Mouse (Mus musculus): ENCODE measurements around the gene Inhbc. TPM values are rescaled to one million over a fixed set of nuclear protein-coding genes. Genes with fewer than 3 reads are reported as not detected.

Gene Inhbc
- 0.46 and 0.61 TPM in 2 replicates for polyA plus RNA-seq (2015; fragmentation: Nextera tagmentation; extraction: Ambion mirVana)

DNA sequence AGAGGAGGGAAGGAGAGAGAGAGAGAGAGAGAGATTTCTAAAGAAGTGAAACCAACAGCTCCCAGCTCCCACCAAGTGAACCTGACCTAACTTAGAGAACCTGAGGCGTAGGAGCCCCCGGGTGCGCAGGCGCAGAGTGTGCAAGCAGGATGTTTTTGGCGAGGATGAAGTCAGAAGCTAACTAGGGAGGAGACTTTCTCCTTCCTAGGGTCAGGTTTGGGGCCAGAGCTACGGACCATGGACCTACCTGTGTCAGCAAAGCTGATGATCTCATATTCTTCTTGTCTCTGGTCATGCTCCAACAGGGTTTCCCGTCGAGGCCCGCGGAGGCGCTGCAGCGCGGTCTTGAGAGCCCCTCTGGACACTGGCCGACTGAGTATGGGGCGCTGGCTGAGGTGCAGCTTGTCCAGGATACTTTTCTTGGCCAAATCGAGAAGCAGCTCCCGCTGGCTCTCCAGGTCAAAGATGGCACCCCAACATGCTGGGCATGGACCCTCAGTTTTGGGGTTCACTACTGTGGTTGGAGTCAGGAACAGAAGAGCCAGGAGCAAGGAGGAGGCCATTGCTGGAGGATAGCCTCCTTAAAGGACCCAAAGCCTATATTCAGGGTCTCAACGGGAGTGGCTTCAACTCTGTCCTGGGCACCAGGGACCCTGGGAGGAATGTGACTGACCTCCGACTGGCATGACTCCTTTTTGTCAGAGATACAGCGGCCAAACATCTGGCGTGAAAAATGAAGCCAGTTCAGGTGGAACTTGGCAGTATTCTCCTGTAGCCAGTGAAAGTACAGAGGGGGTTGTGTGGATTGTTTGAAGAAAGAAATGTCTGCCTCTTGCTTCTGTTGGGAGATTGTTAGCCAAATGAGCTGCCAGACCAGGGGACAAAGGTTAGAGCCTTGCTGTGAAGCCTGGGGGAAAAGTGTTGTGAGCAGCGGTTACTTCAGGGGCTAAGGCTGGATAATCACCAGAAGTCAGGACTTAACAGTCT, at the start of gene Inhbc:
Gene Inhbc, minus strand, starts transcription at position 598 of the 987 bp plus-strand sequence.

DNA sequence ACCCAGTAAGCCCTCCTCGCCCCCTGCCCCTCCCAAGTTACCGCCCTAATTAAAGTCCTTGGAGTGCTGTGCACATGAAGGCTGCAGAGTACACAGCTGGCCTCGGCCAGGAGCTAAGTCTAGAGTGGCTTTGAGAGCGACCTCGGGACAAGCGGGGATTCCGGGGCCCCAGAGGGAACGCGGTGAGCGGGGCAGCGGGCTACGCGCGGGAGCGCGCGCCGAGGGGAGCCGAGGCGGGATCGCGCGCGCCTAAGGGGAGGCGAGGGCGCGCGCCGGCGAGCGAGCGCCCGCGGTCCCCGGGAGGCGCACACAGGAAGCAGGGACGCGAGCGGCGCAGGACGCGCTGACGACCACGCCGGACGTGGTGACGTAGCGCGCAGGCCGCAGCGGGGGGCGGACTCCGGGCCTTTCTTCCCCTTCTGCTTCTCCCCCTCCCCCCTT, 10.0 kb upstream of the Inhbc start, which contains the start of gene R3hdm2:
Gene R3hdm2, plus strand, starts transcription at position 77 of the 441 bp plus-strand sequence.

DNA sequence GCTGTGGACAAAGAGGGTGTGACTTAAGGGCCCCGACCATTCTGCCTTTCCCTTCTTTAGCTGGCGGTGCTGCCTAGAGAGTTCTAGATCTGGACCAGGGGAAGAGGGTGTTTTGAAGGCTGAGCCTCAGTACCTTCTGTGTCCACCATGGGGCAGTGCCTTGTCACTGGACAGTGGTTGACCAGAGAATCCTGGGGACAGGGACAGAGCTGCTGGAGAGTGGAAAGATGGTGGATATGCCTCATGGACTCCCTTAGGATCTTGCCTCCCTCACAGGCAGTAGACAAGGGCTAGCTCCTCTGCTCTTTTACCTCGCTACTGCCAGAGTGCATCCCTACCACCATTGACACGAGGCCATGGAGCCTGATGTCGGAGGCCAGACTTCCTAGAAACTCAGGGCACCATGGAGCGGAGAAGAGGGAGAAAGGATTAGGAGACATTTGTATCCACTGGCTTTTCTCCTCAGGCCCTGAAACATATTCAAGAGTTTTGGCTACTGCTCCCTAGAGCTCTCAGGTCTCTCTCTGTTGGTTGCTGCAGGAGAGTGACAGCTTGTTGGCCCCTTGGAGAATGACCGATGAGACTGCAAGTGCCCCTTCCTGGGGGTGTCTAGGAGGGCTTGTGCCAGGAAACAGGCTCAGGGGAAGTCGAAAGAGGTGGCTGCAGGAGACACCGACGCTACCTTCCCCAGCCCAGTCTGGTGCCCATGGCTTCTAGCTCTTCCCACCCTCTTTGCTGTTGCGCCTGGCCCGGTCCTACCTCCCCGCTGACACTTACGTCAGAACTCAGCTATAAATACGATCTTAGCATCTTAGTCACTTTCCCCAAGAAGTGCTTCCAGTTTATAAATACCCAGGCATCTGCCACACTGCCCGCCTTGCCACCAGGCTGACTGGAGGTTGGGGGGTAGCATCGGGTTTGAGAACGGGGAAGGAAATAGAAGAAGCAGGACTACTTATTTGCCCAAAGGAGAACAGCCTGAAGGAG, 16.0 kb downstream of the Inhbc start, which contains the start of gene Inhbe:
Gene Inhbe, minus strand, starts transcription at position 503 of the 987 bp plus-strand sequence.

DNA sequence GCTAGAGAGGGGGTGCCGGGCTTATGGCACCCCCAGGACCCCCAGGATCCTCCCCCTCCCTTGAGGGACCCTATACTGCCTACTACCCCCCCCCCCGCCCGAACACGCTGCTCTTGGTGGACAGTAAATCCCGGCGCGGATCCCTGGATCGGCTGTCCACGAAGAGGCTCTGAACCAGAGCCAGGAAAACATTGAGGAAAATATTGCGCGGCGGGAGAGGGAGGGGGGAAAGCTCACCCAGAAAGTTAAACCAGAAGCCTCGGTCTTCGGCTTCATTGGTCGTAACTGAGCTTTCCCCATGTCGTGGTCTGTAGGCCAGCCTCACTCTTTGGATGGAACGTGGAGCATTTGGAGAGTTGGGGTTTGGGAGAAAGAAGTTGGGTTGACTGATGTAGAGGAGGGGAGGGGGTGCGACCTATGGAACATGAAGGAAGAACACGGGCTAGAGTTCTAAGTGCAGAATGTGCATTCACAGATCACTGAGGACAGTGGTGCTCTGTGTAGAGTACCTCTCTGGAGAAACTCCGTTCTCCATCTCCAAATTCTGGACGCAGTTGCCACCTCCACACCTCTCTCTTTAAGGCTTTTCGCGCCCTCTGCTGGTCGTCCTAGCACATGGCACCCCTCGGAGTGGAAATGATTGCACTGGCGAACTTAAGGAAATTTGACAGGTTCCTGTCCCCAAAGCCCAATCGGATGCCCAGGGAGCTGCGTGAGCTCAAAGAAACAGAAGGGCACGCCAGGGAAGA, 28.2 kb downstream of the Inhbc start, which contains the start of gene Gli1:
Gene Gli1, minus strand, starts transcription at position 84 of the 749 bp plus-strand sequence.

DNA sequence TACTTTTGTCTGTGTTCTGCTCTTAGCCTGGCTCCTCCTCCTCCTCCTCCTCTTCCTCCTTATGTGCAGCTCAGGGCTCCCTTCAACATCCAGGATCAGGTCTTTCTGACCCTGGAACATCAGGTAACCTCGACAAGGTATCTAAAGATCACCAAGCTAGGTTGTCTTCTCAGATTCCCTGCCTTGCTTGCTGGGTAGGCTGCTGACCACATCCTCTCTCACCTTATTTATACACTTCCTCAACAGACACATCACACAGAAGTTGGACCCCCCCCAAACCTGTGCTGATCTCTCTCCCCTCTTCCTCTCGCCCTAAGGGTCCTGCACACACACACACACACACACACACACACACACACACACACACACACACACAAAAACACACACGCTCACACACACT, 48.6 kb downstream of the Inhbc start, which contains the start of gene Arhgap9:
Gene Arhgap9, plus strand, starts transcription at position 344 of the 400 bp plus-strand sequence.

DNA sequence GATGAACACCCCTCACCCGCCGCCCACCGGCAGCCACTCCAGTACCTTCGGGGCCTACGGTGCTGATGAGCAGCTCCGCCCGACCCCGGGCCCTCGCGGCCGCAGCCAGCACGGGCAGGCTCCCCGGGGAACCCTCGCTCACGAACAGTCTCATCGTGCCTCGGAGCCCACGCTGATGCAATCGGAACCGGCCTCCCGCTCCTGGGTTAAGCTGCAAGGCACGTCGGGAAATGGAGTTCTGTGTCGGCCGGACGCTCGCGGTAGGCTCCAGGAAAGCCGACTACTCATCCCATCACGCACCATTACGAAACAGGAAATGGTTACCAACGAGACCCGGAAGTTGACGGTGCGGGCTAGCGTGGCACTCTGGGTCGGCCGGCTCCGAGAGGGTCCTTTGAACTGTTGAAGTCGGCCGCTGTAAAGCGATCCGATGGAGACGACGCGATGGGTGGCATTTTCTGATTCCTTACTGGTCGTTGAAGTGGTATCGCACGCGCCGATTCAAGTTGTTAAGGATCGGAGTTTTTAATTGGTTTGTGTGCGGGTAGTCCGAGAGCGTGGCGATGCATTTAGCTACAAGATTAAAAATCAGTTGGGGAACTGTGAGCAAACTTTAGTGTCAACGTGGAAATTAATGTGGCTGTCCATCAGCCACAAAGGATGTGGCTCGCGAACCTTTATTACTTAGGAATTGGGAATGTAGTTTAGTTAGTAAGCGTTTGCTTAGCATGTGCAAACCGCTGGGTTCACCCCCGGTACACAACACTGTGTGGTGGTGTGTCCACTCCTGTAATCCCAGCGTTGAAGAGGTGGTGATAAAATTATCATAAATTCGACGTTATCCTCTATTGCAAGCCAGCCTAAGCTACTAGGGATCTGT, 58.5 kb downstream of the Inhbc start, which contains the start of gene Mars:
Gene Mars, minus strand, starts transcription at position 311 of the 880 bp plus-strand sequence.

Other genes with a start within 250 kb of the Inhbc start
- gene Os9, start 249.3 kb downstream of the Inhbc start, polyA plus RNA-seq (2015; fragmentation: Nextera tagmentation; extraction: Ambion mirVana): 70.0 and 115 TPM in 2 replicates
- gene B4galnt1, start 205.2 kb downstream of the Inhbc start, polyA plus RNA-seq (2015; fragmentation: Nextera tagmentation; extraction: Ambion mirVana): 8.3 and 11.5 TPM in 2 replicates
- 0.77 and 1.5 TPM in 2 replicates for gene Slc26a10, start 189.8 kb downstream of the Inhbc start, polyA plus RNA-seq (2015; fragmentation: Nextera tagmentation; extraction: Ambion mirVana)
- 26.9 and 37.1 TPM in 2 replicates for gene Arhgef25, start 180.3 kb downstream of the Inhbc start, polyA plus RNA-seq (2015; fragmentation: Nextera tagmentation; extraction: Ambion mirVana)
- gene Dtx3, start 174.7 kb downstream of the Inhbc start, polyA plus RNA-seq (2015; fragmentation: Nextera tagmentation; extraction: Ambion mirVana): 71.2 and 89.3 TPM in 2 replicates
- gene Pip4k2c, start 158.8 kb downstream of the Inhbc start, polyA plus RNA-seq (2015; fragmentation: Nextera tagmentation; extraction: Ambion mirVana): 20.1 and 31.2 TPM in 2 replicates
- gene Kif5a, start 107.1 kb downstream of the Inhbc start, polyA plus RNA-seq (2015; fragmentation: Nextera tagmentation; extraction: Ambion mirVana): 9.4 and 28.5 TPM in 2 replicates
- gene Dctn2, start 104.1 kb downstream of the Inhbc start, polyA plus RNA-seq (2015; fragmentation: Nextera tagmentation; extraction: Ambion mirVana): 179 and 189 TPM in 2 replicates
- gene Mbd6, start 81.4 kb downstream of the Inhbc start, polyA plus RNA-seq (2015; fragmentation: Nextera tagmentation; extraction: Ambion mirVana): 8.1 and 10.8 TPM in 2 replicates
- 74.6 and 97.2 TPM in 2 replicates for gene Mars, start 58.6 kb downstream of the Inhbc start, polyA plus RNA-seq (2015; fragmentation: Nextera tagmentation; extraction: Ambion mirVana)
- 4.9 and 5.0 TPM in 2 replicates for gene Arhgap9, start 48.5 kb downstream of the Inhbc start, polyA plus RNA-seq (2015; fragmentation: Nextera tagmentation; extraction: Ambion mirVana)
- 2.6 and 3.4 TPM in 2 replicates for gene Gli1, start 28.5 kb downstream of the Inhbc start, polyA plus RNA-seq (2015; fragmentation: Nextera tagmentation; extraction: Ambion mirVana)
- 1.4 and 1.7 TPM in 2 replicates for gene Inhbe, start 16.0 kb downstream of the Inhbc start, polyA plus RNA-seq (2015; fragmentation: Nextera tagmentation; extraction: Ambion mirVana)
- 29.8 and 36.2 TPM in 2 replicates for gene R3hdm2, start 9.9 kb upstream of the Inhbc start, polyA plus RNA-seq (2015; fragmentation: Nextera tagmentation; extraction: Ambion mirVana)
- 0.98 and 2.2 TPM in 2 replicates for gene Stac3, start 131.3 kb upstream of the Inhbc start, polyA plus RNA-seq (2015; fragmentation: Nextera tagmentation; extraction: Ambion mirVana)
- gene Ndufa4l2, start 144.5 kb upstream of the Inhbc start, polyA plus RNA-seq (2015; fragmentation: Nextera tagmentation; extraction: Ambion mirVana): 69.0 and 99.4 TPM in 2 replicates
- gene Shmt2, start 152.0 kb upstream of the Inhbc start, polyA plus RNA-seq (2015; fragmentation: Nextera tagmentation; extraction: Ambion mirVana): 42.0 and 63.0 TPM in 2 replicates
- gene Nxph4, start 164.1 kb upstream of the Inhbc start, polyA plus RNA-seq (2015; fragmentation: Nextera tagmentation; extraction: Ambion mirVana): 20.2 and 25.1 TPM in 2 replicates